In the genomic region with DNA sequence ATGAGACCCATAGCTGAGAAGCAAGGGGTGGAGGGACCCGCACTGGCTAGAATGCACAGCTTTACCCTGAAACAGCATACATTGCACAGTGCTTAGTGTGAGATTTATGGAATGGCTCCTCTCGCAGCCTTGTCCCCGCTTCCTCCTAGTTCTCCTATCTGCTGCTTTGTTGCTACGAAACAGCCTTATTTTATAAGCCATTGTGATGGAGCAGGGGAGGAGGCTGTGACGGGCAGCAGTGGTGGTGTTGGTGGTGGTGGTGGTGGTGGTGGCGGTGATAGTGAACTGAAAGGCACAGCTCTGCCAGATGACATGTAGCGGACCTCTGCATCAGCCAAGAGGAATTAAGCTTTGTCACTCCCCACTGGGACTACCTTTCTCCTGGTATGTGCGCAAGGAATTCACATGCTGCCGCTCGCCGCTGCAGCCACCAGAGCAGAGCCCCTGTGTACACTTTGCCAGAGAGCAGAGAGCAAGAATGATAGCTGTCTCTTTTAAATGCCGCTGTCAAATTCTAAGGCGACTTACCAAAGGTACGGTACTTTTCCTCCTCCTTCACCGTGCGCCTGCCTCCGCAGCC, we compare ENCODE assay signal across 8 mouse cellular contexts.
DNase-seq lines count a peak whose midpoint lies in the region; ATAC-seq and TF ChIP-seq lines count a peak whose summit lies in the region.

No protein-coding gene starts in this region.

- peak overlapping the region; percentile 54 for H3K4me2 ChIP-seq in intestine, embryonic 14.5 days (ENCODE audit: low read length)
- peak overlapping the region; percentile 51 for H3K4me2 ChIP-seq in limb, embryonic 14.5 days (replicated peaks; ENCODE audit: low read depth, low read length, severe bottlenecking)

- no peaks in the 10 kb centered on the region for H3K4me1 ChIP-seq in heart, adult 2 months (ENCODE audit: control insufficient read depth, insufficient read depth, low read length)
- peaks cover 30% of the 10 kb centered on the region for H3K4me1 ChIP-seq in embryonic facial prominence, embryonic 10.5 days
- H3K4me1 ChIP-seq in intestine, embryonic 14.5 days (replicated peaks; ENCODE audit: control insufficient read depth, insufficient read depth, low read length), result no peaks in the 10 kb centered on the region; the same call in 1 of the 2 replicates
- peaks cover 12% of the 10 kb centered on the region for H3K4me1 ChIP-seq in limb, embryonic 14.5 days (ENCODE audit: control insufficient read depth, insufficient read depth, low read length)

- no peak for TF ChIP-seq POLR2A in heart, adult 2 months (IDR thresholded peaks at IDR 0.05; ENCODE audit: insufficient read depth, low read depth, low read length)
- no peak for TF ChIP-seq POLR2A in limb, embryonic 14.5 days (IDR thresholded peaks at IDR 0.05; ENCODE audit: borderline replicate concordance, extremely low read depth, insufficient read depth, insufficient read length)

- WGBS in heart, adult 2 months, result 31% methylated on average over 17 of the region's 17 CpGs
- 41% methylated on average over 17 of the region's 17 CpGs for WGBS in embryonic facial prominence, embryonic 10.5 days
- WGBS in intestine, embryonic 14.5 days, result 26% methylated on average over 17 of the region's 17 CpGs
- WGBS in limb, embryonic 14.5 days, result 20% methylated on average over 17 of the region's 17 CpGs

- ATAC-seq in intestine, embryonic 14.5 days (replicated peaks; ENCODE audit: low FRiP score, low TSS enrichment, low read depth), result no peak
- ATAC-seq in limb, embryonic 14.5 days (ENCODE audit: low FRiP score, low read depth), result peak; percentile 34

- no peaks in the 10 kb centered on the region for H3K36me3 ChIP-seq in heart, adult 2 months (ENCODE audit: control insufficient read depth, insufficient read depth, low read length)
- H3K36me3 ChIP-seq in embryonic facial prominence, embryonic 10.5 days (replicated peaks), result no peaks in the 10 kb centered on the region
- H3K36me3 ChIP-seq in intestine, embryonic 14.5 days (ENCODE audit: control insufficient read depth, insufficient read depth, low read length), result no peaks in the 10 kb centered on the region
- H3K36me3 ChIP-seq in limb, embryonic 14.5 days (ENCODE audit: control insufficient read depth, insufficient read depth, low read length), result no peaks in the 10 kb centered on the region

- DNase-seq in heart, adult 2 months, result no peak
- DNase-seq in heart, adult 9 months (ENCODE audit: low spot score in 2 of 2), result no peak
- peak; percentile 30 for DNase-seq in embryonic facial prominence, embryonic 10.5 days (ENCODE audit: low spot score)
- DNase-seq in intestine, embryonic 14.5 days (ENCODE audit: low spot score), result peak; percentile 65
- DNase-seq in limb, embryonic 14.5 days (ENCODE audit: low spot score), result peak; percentile 10
- peak; percentile 23 for DNase-seq in right cerebral cortex, postnatal 4 days
- no peak for DNase-seq in adrenal gland, adult 8-10 months
- no peak for DNase-seq in adrenal gland, postnatal 4 days (ENCODE audit: low spot score in 2 of 2)

- H3K4me3 ChIP-seq in heart, adult 2 months, result peak overlapping the region; percentile 31
- H3K4me3 ChIP-seq in embryonic facial prominence, embryonic 10.5 days, result peak overlapping the region; percentile 40
- peak overlapping the region; percentile 22 for H3K4me3 ChIP-seq in intestine, embryonic 14.5 days (ENCODE audit: low read depth, low read length)
- peak overlapping the region; percentile 26 for H3K4me3 ChIP-seq in limb, embryonic 14.5 days (replicated peaks; ENCODE audit: low read length)

- no peak for TF ChIP-seq CTCF in heart, adult 2 months (IDR thresholded peaks at IDR 0.05)

- no peak overlapping the region for H3K9ac ChIP-seq in heart, adult 2 months (ENCODE audit: low read depth, low read length)
- H3K9ac ChIP-seq in intestine, embryonic 14.5 days (ENCODE audit: low read length), result no peak overlapping the region
- 0 out of 2 replicates have a peak overlapping the region, but pooled peaks have one; percentile 7 for H3K9ac ChIP-seq in limb, embryonic 14.5 days (ENCODE audit: low read depth, low read length, severe bottlenecking)

- intact Hi-C loops in heart, adult 2 months (cut with DNase I), result no loop called here

- no peaks in the 10 kb centered on the region for H3K9me3 ChIP-seq in embryonic facial prominence, embryonic 10.5 days
- H3K9me3 ChIP-seq in intestine, embryonic 14.5 days (ENCODE audit: control insufficient read depth, low read length), result no peaks in the 10 kb centered on the region
- H3K9me3 ChIP-seq in limb, embryonic 14.5 days (ENCODE audit: control insufficient read depth, low read length), result no peaks in the 10 kb centered on the region

- H3K27ac ChIP-seq in heart, adult 2 months, result no peak overlapping the region
- peak overlapping the region; percentile 30; the same call in 1 of the 2 replicates for H3K27ac ChIP-seq in embryonic facial prominence, embryonic 10.5 days (replicated peaks)
- H3K27ac ChIP-seq in intestine, embryonic 14.5 days (ENCODE audit: low read depth), result no peak overlapping the region
- 0 out of 2 replicates have a peak overlapping the region, but pooled peaks have one; percentile 2 for H3K27ac ChIP-seq in limb, embryonic 14.5 days (replicated peaks; ENCODE audit: low read depth, low read length)

- H3K79me2 ChIP-seq in heart, adult 2 months (replicated peaks; ENCODE audit: control insufficient read depth, insufficient read depth, low read length), result no peaks in the 10 kb centered on the region

- no peaks in the 10 kb centered on the region for H3K27me3 ChIP-seq in heart, adult 2 months (ENCODE audit: control insufficient read depth, insufficient read depth, low read length)
- H3K27me3 ChIP-seq in embryonic facial prominence, embryonic 10.5 days (replicated peaks; ENCODE audit: low read depth, poor library complexity, severe bottlenecking), result no peaks in the 10 kb centered on the region
- no peaks in the 10 kb centered on the region for H3K27me3 ChIP-seq in intestine, embryonic 14.5 days (replicated peaks; ENCODE audit: control insufficient read depth, insufficient read depth, low read length)
- no peaks in the 10 kb centered on the region for H3K27me3 ChIP-seq in limb, embryonic 14.5 days (ENCODE audit: control insufficient read depth, insufficient read depth, low read length)

- TF ChIP-seq EP300 in heart, adult 2 months (IDR thresholded peaks at IDR 0.05; ENCODE audit: insufficient read depth, low read depth, low read length), result no peak

Comparison
In these comparisons a context has a peak if more than half of its experiments do, and no peak if none do; other contexts are left out.
1. DNase-seq: peak in embryonic facial prominence, embryonic 10.5 days (single experiment), intestine, embryonic 14.5 days (single experiment), limb, embryonic 14.5 days (single experiment) and right cerebral cortex, postnatal 4 days (single experiment); none in heart, adult 2 months (0 of 2), heart, adult 9 months (0 of 2), adrenal gland, adult 8-10 months (single experiment) and adrenal gland, postnatal 4 days (0 of 2).
2. H3K27ac ChIP-seq: peak in embryonic facial prominence, embryonic 10.5 days (single experiment) and limb, embryonic 14.5 days (single experiment); none in heart, adult 2 months (single experiment) and intestine, embryonic 14.5 days (single experiment).
3. Peak in every context shown above with its lines, with median percentiles within 50 percentile points of each other: H3K4me3 ChIP-seq.